In genomic region chr9:115436301-115436700, GRCm38 (mm10) we compare ENCODE assay signal across 10 mouse cellular contexts.
"Had no signal": no experiment of that assay in that cellular context is flagged by ENCODE, and none has a peak within 500 bp of the region (broad histone marks: within the 10 kb centered on the region; RNA-seq: fewer than 3 reads in every experiment).

No protein-coding gene starts in this region.

- DNase-seq: gastrocnemius, postnatal 14 days; gastrocnemius, postnatal 36 days; heart, adult 18-20 months; heart, postnatal 10 days; kidney, adult 18-20 months; kidney, adult 8-10 months; kidney, postnatal 10 days; kidney, postnatal 25 days; kidney, postnatal 4 days; left cerebral cortex, postnatal 4 days had no signal
